Mouse (Mus musculus): Measurements from ENCODE around the gene Fbxl3. TPM values are rescaled to one million over a fixed set of nuclear protein-coding genes. Genes with fewer than 3 reads are reported as not detected.

Gene Fbxl3
- polyA plus RNA-seq, 2 experiments: 39.2 to 84.7 TPM

- TF ChIP-seq POLR2A (IDR thresholded peaks at IDR 0.05; ENCODE audit: borderline replicate concordance, extremely low read depth, insufficient read depth, insufficient read length): no peak
- no peak within 1 kb of the TSS for H3K4me2 ChIP-seq (replicated peaks; ENCODE audit: low read depth, low read length, severe bottlenecking)
- WGBS: 71% methylated on average over 2 of the region's 2 CpGs
- H3K36me3 ChIP-seq (ENCODE audit: control insufficient read depth, insufficient read depth, low read length): no peaks in the 10 kb centered on the region
- no peaks in the 10 kb centered on the region for H3K4me1 ChIP-seq (ENCODE audit: control insufficient read depth, insufficient read depth, low read length)
- ATAC-seq (ENCODE audit: low FRiP score, low read depth) (no peak), DNase-seq (ENCODE audit: low spot score) (no peak)
- no peak within 1 kb of the TSS for H3K9ac ChIP-seq (ENCODE audit: low read depth, low read length, severe bottlenecking)
- no peak within 1 kb of the TSS for H3K4me3 ChIP-seq (replicated peaks; ENCODE audit: low read length)
- H3K27ac ChIP-seq (replicated peaks; ENCODE audit: low read depth, low read length): no peak within 1 kb of the TSS
- H3K27me3 ChIP-seq (ENCODE audit: control insufficient read depth, insufficient read depth, low read length): no peaks in the 10 kb centered on the region
- H3K9me3 ChIP-seq (ENCODE audit: control insufficient read depth, low read length): no peaks in the 10 kb centered on the region
Measured at GRCm38 (mm10) chr14:103046677-103047076, 52.7 kb downstream of the Fbxl3 start, which contains the start of gene Acod1. Acod1 (plus strand) TSS chr14:103046977.

- no peaks in the 10 kb centered on the region for H3K27me3 ChIP-seq (ENCODE audit: control insufficient read depth, insufficient read depth, low read length)
- H3K27ac ChIP-seq (replicated peaks; ENCODE audit: low read depth, low read length): no peak overlapping the region
- H3K4me2 ChIP-seq (replicated peaks; ENCODE audit: low read depth, low read length, severe bottlenecking): no peak overlapping the region
- WGBS: 84% methylated on average over 3 of the region's 3 CpGs
- no peak overlapping the region for H3K9ac ChIP-seq (ENCODE audit: low read depth, low read length, severe bottlenecking)
- H3K4me1 ChIP-seq (ENCODE audit: control insufficient read depth, insufficient read depth, low read length): no peaks in the 10 kb centered on the region
- H3K36me3 ChIP-seq (ENCODE audit: control insufficient read depth, insufficient read depth, low read length): no peaks in the 10 kb centered on the region
- no peaks in the 10 kb centered on the region for H3K9me3 ChIP-seq (ENCODE audit: control insufficient read depth, low read length)
- H3K4me3 ChIP-seq (replicated peaks; ENCODE audit: low read length): no peak overlapping the region
- DNase-seq (ENCODE audit: low spot score) (no peak), ATAC-seq (ENCODE audit: low FRiP score, low read depth) (no peak)
- no peak for TF ChIP-seq POLR2A (IDR thresholded peaks at IDR 0.05; ENCODE audit: borderline replicate concordance, extremely low read depth, insufficient read depth, insufficient read length)
Measured at GRCm38 (mm10) chr14:103037016-103037415, 62.4 kb downstream of the Fbxl3 start.

- WGBS: 88% methylated on average over 9 of the region's 9 CpGs
Measured at GRCm38 (mm10) chr14:103034076-103034475, 65.3 kb downstream of the Fbxl3 start.

GRCm38 (mm10) chr14:103033271-103033823 lies 66.0 kb downstream of the Fbxl3 start:
- Histone ChIP-seq H3K9ac (ENCODE audit: low read depth, low read length, severe bottlenecking) (no peak overlapping the region), H3K36me3 (ENCODE audit: control insufficient read depth, insufficient read depth, low read length) (no peaks in the 10 kb centered on the region), H3K9me3 (ENCODE audit: control insufficient read depth, low read length) (no peaks in the 10 kb centered on the region), H3K27me3 (ENCODE audit: control insufficient read depth, insufficient read depth, low read length) (no peaks in the 10 kb centered on the region), H3K4me3 (replicated peaks; ENCODE audit: low read length) (no peak overlapping the region), H3K4me1 (ENCODE audit: control insufficient read depth, insufficient read depth, low read length) (no peaks in the 10 kb centered on the region), H3K4me2 (replicated peaks; ENCODE audit: low read depth, low read length, severe bottlenecking) (no peak overlapping the region), H3K27ac (replicated peaks; ENCODE audit: low read depth, low read length) (no peak overlapping the region)
- DNase-seq (ENCODE audit: low spot score) (no peak), ATAC-seq (ENCODE audit: low FRiP score, low read depth) (no peak)
- 77% methylated on average over 10 of the region's 10 CpGs for WGBS
- no peak for TF ChIP-seq POLR2A (IDR thresholded peaks at IDR 0.05; ENCODE audit: borderline replicate concordance, extremely low read depth, insufficient read depth, insufficient read length)

More at GRCm38 (mm10) chr14:103034076-103034475, 65.3 kb downstream of the Fbxl3 start:
- H3K4me3 ChIP-seq (replicated peaks; ENCODE audit: low read length): no peak overlapping the region
- no peaks in the 10 kb centered on the region for H3K4me1 ChIP-seq (ENCODE audit: control insufficient read depth, insufficient read depth, low read length)
- H3K9me3 ChIP-seq (ENCODE audit: control insufficient read depth, low read length): no peaks in the 10 kb centered on the region
- DNase-seq (ENCODE audit: low spot score): no peak
- no peak overlapping the region for H3K9ac ChIP-seq (ENCODE audit: low read depth, low read length, severe bottlenecking)
- no peaks in the 10 kb centered on the region for H3K27me3 ChIP-seq (ENCODE audit: control insufficient read depth, insufficient read depth, low read length)
- no peak overlapping the region for H3K4me2 ChIP-seq (replicated peaks; ENCODE audit: low read depth, low read length, severe bottlenecking)
- no peak for TF ChIP-seq POLR2A (IDR thresholded peaks at IDR 0.05; ENCODE audit: borderline replicate concordance, extremely low read depth, insufficient read depth, insufficient read length)
- no peaks in the 10 kb centered on the region for H3K36me3 ChIP-seq (ENCODE audit: control insufficient read depth, insufficient read depth, low read length)
- no peak overlapping the region for H3K27ac ChIP-seq (replicated peaks; ENCODE audit: low read depth, low read length)
- ATAC-seq (ENCODE audit: low FRiP score, low read depth): no peak

Other genes starting within 250 kb of the Fbxl3 start
- 114 and 148 TPM in 2 replicates for gene Kctd12, start 116.9 kb downstream of the Fbxl3 start, polyA plus RNA-seq (2012; rRNA removed)
- 81.4 and 84.3 TPM in 2 replicates for gene Kctd12, start 116.9 kb downstream of the Fbxl3 start, polyA plus RNA-seq (2014; fragmentation: Nextera tagmentation; extraction: Ambion mirVana)
- 0.03 and 0.06 TPM in 2 replicates for gene Acod1, start 52.6 kb downstream of the Fbxl3 start, polyA plus RNA-seq (2012; rRNA removed)
- gene Acod1, start 52.6 kb downstream of the Fbxl3 start, polyA plus RNA-seq (2014; fragmentation: Nextera tagmentation; extraction: Ambion mirVana): not detected in 2 replicates
- gene Cln5, start 29.4 kb downstream of the Fbxl3 start, polyA plus RNA-seq (2012; rRNA removed): 20.6 and 22.3 TPM in 2 replicates
- gene Cln5, start 29.4 kb downstream of the Fbxl3 start, polyA plus RNA-seq (2014; fragmentation: Nextera tagmentation; extraction: Ambion mirVana): 33.8 and 34.2 TPM in 2 replicates
- 39.6 and 43.1 TPM in 2 replicates for gene Mycbp2, start 247.2 kb upstream of the Fbxl3 start, polyA plus RNA-seq (2012; rRNA removed)
- gene Mycbp2, start 247.2 kb upstream of the Fbxl3 start, polyA plus RNA-seq (2014; fragmentation: Nextera tagmentation; extraction: Ambion mirVana): 33.3 and 35.1 TPM in 2 replicates